Mouse (Mus musculus) limb, embryonic 14.5 days (tissue): ENCODE measurements around the gene Kazn. TPM values are rescaled to one million over a fixed set of nuclear protein-coding genes. Genes with fewer than 3 reads are reported as not detected.

Experiments
- ATAC-seq: fragments of 200-750 bp; cut with Nextera tagmentation; 2 replicates; pipeline ENCODE4 v1.8.0; 2017; ENCODE audit warnings: low read depth, moderate number of reproducible peaks, moderate TSS enrichment; ENCODE audit not compliant: low FRiP score
- DNase-seq: peaks from one replicate; pipeline ENCODE4 v3.0.0-alpha.2; 2015; ENCODE audit warnings: low spot score
- H3K27ac ChIP-seq: fragments of 300-500 bp; sonication (generic); replicated peaks from 2 replicates; pipeline ENCODE4 v1.5.1; 2014; ENCODE audit warnings: low read depth, mild to moderate bottlenecking, low read length, moderate library complexity, mixed read lengths
- H3K27me3 ChIP-seq: fragments of 300-500 bp; sonication (generic); 2 replicates; pipeline ENCODE4 v1.6.1; 2014; ENCODE audit warnings: low read length, mixed read lengths; ENCODE audit not compliant: control insufficient read depth, insufficient read depth
- H3K36me3 ChIP-seq: fragments of 300-500 bp; sonication (generic); 2 replicates; pipeline ENCODE4 v1.6.1; 2014; ENCODE audit warnings: mild to moderate bottlenecking, low read length, moderate library complexity, mixed read lengths; ENCODE audit not compliant: control insufficient read depth, insufficient read depth
- H3K4me1 ChIP-seq: fragments of 300-500 bp; sonication (generic); 2 replicates; pipeline ENCODE4 v1.6.1; 2014; ENCODE audit warnings: antibody characterized with exemption, low read length, mixed read lengths; ENCODE audit not compliant: control insufficient read depth, insufficient read depth
- H3K4me2 ChIP-seq: fragments of 300-500 bp; sonication (generic); replicated peaks from 2 replicates; pipeline ENCODE4 v1.6.1; 2014; ENCODE audit warnings: low read depth, mild to moderate bottlenecking, low read length, moderate library complexity; ENCODE audit not compliant: severe bottlenecking
- H3K4me3 ChIP-seq: fragments of 300-500 bp; sonication (generic); replicated peaks from 2 replicates; pipeline ENCODE4 v1.5.1; 2014; ENCODE audit warnings: low read length
- H3K9ac ChIP-seq: fragments of 300-500 bp; sonication (generic); 2 replicates; pipeline ENCODE4 v1.6.1; 2014; ENCODE audit warnings: mild to moderate bottlenecking, low read depth, low read length, moderate library complexity; ENCODE audit not compliant: severe bottlenecking
- H3K9me3 ChIP-seq: fragments of 300-500 bp; sonication (generic); 2 replicates; pipeline ENCODE4 v1.6.1; 2016; ENCODE audit warnings: low read length; ENCODE audit not compliant: control insufficient read depth
- POLR2A ChIP-seq: fragments of 200-500 bp; IDR thresholded peaks from 2 replicates; pipeline ENCODE4 v1.8.0; 2012; ENCODE audit warnings: inconsistent platforms, mild to moderate bottlenecking, moderate library complexity, borderline replicate concordance; ENCODE audit not compliant: insufficient read depth, insufficient read length; ENCODE audit errors: extremely low read depth
- WGBS: fragments of 180-500 bp; shearing (Covaris S2); extraction: QIAGEN DNeasy Blood & Tissue Kit; methylation state at CpG from one replicate; pipeline ENCODE4 v1.1.7; 2014; 5-methylcytosine and 5-hydroxymethylcytosine counted together
- polyA plus RNA-seq, 2 experiments: library from polyadenylated mRNA; depleted of rRNA in 1 of 2; stranded (reverse) in 1 of 2; unstranded in 1 of 2; fragments of >200 nt; fragmentation: Nextera tagmentation in 1 of 2; extraction: Ambion mirVana in 1 of 2; gene quantifications; 2 replicates each; pipeline versions ENCODE4 v1.2.1 to v1.2.3; 2012 to 2014

Gene Kazn
- polyA plus RNA-seq, 2 experiments, result 12.7 to 31.3 TPM

- ATAC-seq (no peak), DNase-seq (no peak)
- H3K27ac ChIP-seq, result no peak overlapping the region
- no peak overlapping the region for H3K9ac ChIP-seq
- H3K4me3 ChIP-seq, result no peak overlapping the region
- TF ChIP-seq POLR2A, result no peak
- no peak overlapping the region for H3K4me2 ChIP-seq
- no peaks in the 10 kb centered on the region for H3K36me3 ChIP-seq
- H3K4me1 ChIP-seq, result peaks cover 21% of the 10 kb centered on the region
- WGBS, result 54% methylated on average over 2 of the region's 2 CpGs
- no peaks in the 10 kb centered on the region for H3K27me3 ChIP-seq
- H3K9me3 ChIP-seq, result no peaks in the 10 kb centered on the region
Observed at GRCm38 (mm10) chr4:142275242-142275641, 36.0 kb upstream of the Kazn start.

- no peak overlapping the region for H3K9ac ChIP-seq
- no peaks in the 10 kb centered on the region for H3K27me3 ChIP-seq
- H3K27ac ChIP-seq, result no peak overlapping the region
- no peaks in the 10 kb centered on the region for H3K9me3 ChIP-seq
- no peak for ATAC-seq
- no peak overlapping the region for H3K4me2 ChIP-seq
- WGBS, result 57% methylated on average over 11 of the region's 11 CpGs
- peaks cover 21% of the 10 kb centered on the region for H3K4me1 ChIP-seq
- TF ChIP-seq POLR2A, result no peak
- no peaks in the 10 kb centered on the region for H3K36me3 ChIP-seq
- H3K4me3 ChIP-seq, result no peak overlapping the region
- no peak for DNase-seq
Observed at GRCm38 (mm10) chr4:142274441-142275234, 35.4 kb upstream of the Kazn start.

DNA sequence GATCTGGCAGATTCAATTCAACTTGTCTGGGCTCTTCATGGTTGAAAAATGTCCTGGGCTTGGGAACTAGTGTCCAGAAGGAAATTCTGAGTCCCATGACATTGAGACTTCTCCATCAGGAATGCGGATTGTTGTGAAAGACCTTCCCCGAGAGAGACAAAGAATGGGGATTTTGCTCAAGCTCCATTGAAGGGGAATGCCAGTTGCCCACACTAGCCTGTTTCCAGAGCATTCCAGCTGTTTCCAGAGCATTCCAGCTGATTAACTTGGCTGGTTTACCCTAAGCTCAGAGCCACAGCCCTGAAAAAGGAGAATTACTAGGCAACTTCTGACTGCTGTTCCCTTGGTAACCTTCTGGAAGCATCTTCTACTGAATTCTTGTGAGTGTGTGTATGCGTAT, 32.3 kb upstream of the Kazn start:
- Histone ChIP-seq H3K4me1 (peaks cover 5% of the 10 kb centered on the region; the same call in 1 of the 2 replicates), H3K4me2 (no peak overlapping the region), H3K9ac (no peak overlapping the region), H3K9me3 (peaks cover 9% of the 10 kb centered on the region), H3K27ac (no peak overlapping the region), H3K36me3 (no peaks in the 10 kb centered on the region), H3K27me3 (no peaks in the 10 kb centered on the region), H3K4me3 (no peak overlapping the region)
- ATAC-seq, result no peak
- DNase-seq, result no peak
- no peak for TF ChIP-seq POLR2A
- WGBS, result 77% methylated on average over 3 of the region's 3 CpGs

DNA sequence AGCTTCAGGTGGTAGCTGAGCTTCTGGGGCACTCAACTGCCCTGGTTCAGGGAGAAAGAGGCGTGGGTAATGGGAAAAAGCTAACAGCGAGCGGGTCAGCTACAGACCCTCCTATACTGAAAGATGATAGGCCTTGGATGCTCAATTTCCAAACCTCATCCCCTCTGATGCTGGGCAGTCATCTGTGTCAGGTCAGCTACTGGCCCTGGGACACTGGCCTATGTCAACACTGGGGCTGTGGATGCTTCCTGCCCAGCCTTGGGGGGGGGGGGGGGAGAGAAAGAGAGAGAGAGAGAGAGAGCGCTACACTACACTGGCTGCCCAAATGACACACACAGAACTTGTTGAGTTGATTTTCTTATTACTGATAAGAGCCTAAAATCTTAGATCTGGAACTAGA, 28.6 kb upstream of the Kazn start:
- Histone ChIP-seq H3K9ac (peak overlapping the region; percentile 21; the same call in 1 of the 2 replicates), H3K4me1 (no peaks in the 10 kb centered on the region), H3K27ac (no peak overlapping the region), H3K36me3 (no peaks in the 10 kb centered on the region), H3K4me2 (no peak overlapping the region), H3K4me3 (no peak overlapping the region), H3K9me3 (peaks cover 9% of the 10 kb centered on the region), H3K27me3 (no peaks in the 10 kb centered on the region)
- WGBS, result 44% methylated on average over 3 of the region's 4 CpGs
- DNase-seq (no peak), ATAC-seq (no peak)
- no peak for TF ChIP-seq POLR2A

DNA sequence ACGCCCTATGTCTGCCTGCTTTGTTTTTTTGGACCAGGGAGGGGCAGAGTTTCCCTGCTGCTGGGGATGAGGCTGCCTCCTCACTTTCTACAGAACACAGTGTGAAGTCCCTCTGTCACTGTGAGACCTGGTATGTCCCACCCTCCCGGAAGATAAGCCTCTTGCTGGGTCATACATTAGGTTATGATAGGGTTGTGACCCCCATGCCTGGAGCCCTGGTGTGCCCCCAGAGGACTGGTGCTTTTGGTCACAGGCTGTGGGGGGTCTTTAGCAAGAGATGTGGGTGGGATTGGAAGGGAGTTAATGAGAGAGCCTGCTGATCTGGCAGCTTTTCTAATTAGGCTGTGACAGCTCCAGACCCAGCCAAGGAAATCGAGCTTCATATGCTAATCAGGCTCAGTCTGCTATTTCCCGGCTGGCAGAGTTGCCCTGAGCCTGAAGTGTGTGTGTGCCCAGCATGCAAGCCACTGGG, 28.2 kb upstream of the Kazn start:
- peak overlapping the region; percentile 21 for H3K9ac ChIP-seq
- no peaks in the 10 kb centered on the region for H3K27me3 ChIP-seq
- no peak for TF ChIP-seq POLR2A
- H3K27ac ChIP-seq, result no peak overlapping the region
- DNase-seq (no peak), ATAC-seq (no peak)
- no peak overlapping the region for H3K4me2 ChIP-seq
- H3K4me1 ChIP-seq, result no peaks in the 10 kb centered on the region
- no peak overlapping the region for H3K4me3 ChIP-seq
- WGBS, result 19% methylated on average over 4 of the region's 4 CpGs
- H3K36me3 ChIP-seq, result no peaks in the 10 kb centered on the region
- peaks cover 9% of the 10 kb centered on the region for H3K9me3 ChIP-seq
